Mouse (Mus musculus) limb, embryonic 14.5 days (tissue): ENCODE results near the gene Qsox1. TPM values are rescaled to one million over a fixed set of nuclear protein-coding genes. Genes with fewer than 3 reads are reported as not detected.

Experiments
- ATAC-seq: fragments of 200-750 bp; cut with Nextera tagmentation; 2 replicates; pipeline ENCODE4 v1.8.0; 2017; ENCODE audit warnings: low read depth, moderate number of reproducible peaks, moderate TSS enrichment; ENCODE audit not compliant: low FRiP score
- DNase-seq: peaks from one replicate; pipeline ENCODE4 v3.0.0-alpha.2; 2015; ENCODE audit warnings: low spot score
- H3K27ac ChIP-seq: fragments of 300-500 bp; sonication (generic); replicated peaks from 2 replicates; pipeline ENCODE4 v1.5.1; 2014; ENCODE audit warnings: low read depth, mild to moderate bottlenecking, low read length, moderate library complexity, mixed read lengths
- H3K27me3 ChIP-seq: fragments of 300-500 bp; sonication (generic); 2 replicates; pipeline ENCODE4 v1.6.1; 2014; ENCODE audit warnings: low read length, mixed read lengths; ENCODE audit not compliant: control insufficient read depth, insufficient read depth
- H3K36me3 ChIP-seq: fragments of 300-500 bp; sonication (generic); 2 replicates; pipeline ENCODE4 v1.6.1; 2014; ENCODE audit warnings: mild to moderate bottlenecking, low read length, moderate library complexity, mixed read lengths; ENCODE audit not compliant: control insufficient read depth, insufficient read depth
- H3K4me1 ChIP-seq: fragments of 300-500 bp; sonication (generic); 2 replicates; pipeline ENCODE4 v1.6.1; 2014; ENCODE audit warnings: antibody characterized with exemption, low read length, mixed read lengths; ENCODE audit not compliant: control insufficient read depth, insufficient read depth
- H3K4me2 ChIP-seq: fragments of 300-500 bp; sonication (generic); replicated peaks from 2 replicates; pipeline ENCODE4 v1.6.1; 2014; ENCODE audit warnings: low read depth, mild to moderate bottlenecking, low read length, moderate library complexity; ENCODE audit not compliant: severe bottlenecking
- H3K4me3 ChIP-seq: fragments of 300-500 bp; sonication (generic); replicated peaks from 2 replicates; pipeline ENCODE4 v1.5.1; 2014; ENCODE audit warnings: low read length
- H3K9ac ChIP-seq: fragments of 300-500 bp; sonication (generic); 2 replicates; pipeline ENCODE4 v1.6.1; 2014; ENCODE audit warnings: mild to moderate bottlenecking, low read depth, low read length, moderate library complexity; ENCODE audit not compliant: severe bottlenecking
- H3K9me3 ChIP-seq: fragments of 300-500 bp; sonication (generic); 2 replicates; pipeline ENCODE4 v1.6.1; 2016; ENCODE audit warnings: low read length; ENCODE audit not compliant: control insufficient read depth
- POLR2A ChIP-seq: fragments of 200-500 bp; IDR thresholded peaks from 2 replicates; pipeline ENCODE4 v1.8.0; 2012; ENCODE audit warnings: inconsistent platforms, mild to moderate bottlenecking, moderate library complexity, borderline replicate concordance; ENCODE audit not compliant: insufficient read depth, insufficient read length; ENCODE audit errors: extremely low read depth
- WGBS: fragments of 180-500 bp; shearing (Covaris S2); extraction: QIAGEN DNeasy Blood & Tissue Kit; methylation state at CpG from one replicate; pipeline ENCODE4 v1.1.7; 2014; 5-methylcytosine and 5-hydroxymethylcytosine counted together
- polyA plus RNA-seq, 2 experiments: library from polyadenylated mRNA; depleted of rRNA in 1 of 2; stranded (reverse) in 1 of 2; unstranded in 1 of 2; fragments of >200 nt; fragmentation: Nextera tagmentation in 1 of 2; extraction: Ambion mirVana in 1 of 2; gene quantifications; 2 replicates each; pipeline versions ENCODE4 v1.2.1 to v1.2.3; 2012 to 2014

The Qsox1 gene
- polyA plus RNA-seq, 2 experiments = 16.1 to 65.6 TPM

GRCm38 (mm10) chr1:155737809-155738383 lies 74.8 kb downstream of the Qsox1 start:
- no peaks in the 10 kb centered on the region for H3K9me3 ChIP-seq
- H3K4me2 ChIP-seq = no peak overlapping the region
- no peak for TF ChIP-seq POLR2A
- H3K9ac ChIP-seq = no peak overlapping the region
- H3K4me1 ChIP-seq = peaks cover 8% of the 10 kb centered on the region; the same call in 1 of the 2 replicates
- ATAC-seq (no peak), DNase-seq (no peak)
- H3K27ac ChIP-seq = no peak overlapping the region
- under 1% methylated on average over 25 of the region's 25 CpGs for WGBS
- no peaks in the 10 kb centered on the region for H3K36me3 ChIP-seq
- H3K4me3 ChIP-seq = no peak overlapping the region
- H3K27me3 ChIP-seq = peaks cover 94% of the 10 kb centered on the region

GRCm38 (mm10) chr1:155737017-155737808 lies 75.5 kb downstream of the Qsox1 start:
- peaks cover 94% of the 10 kb centered on the region for H3K27me3 ChIP-seq
- no peaks in the 10 kb centered on the region for H3K36me3 ChIP-seq
- ATAC-seq (no peak), DNase-seq (no peak)
- 2% methylated on average over 58 of the region's 58 CpGs for WGBS
- H3K9ac ChIP-seq = no peak overlapping the region
- TF ChIP-seq POLR2A = no peak
- H3K4me2 ChIP-seq = no peak overlapping the region
- H3K27ac ChIP-seq = no peak overlapping the region
- H3K9me3 ChIP-seq = no peaks in the 10 kb centered on the region
- H3K4me1 ChIP-seq = peaks cover 7% of the 10 kb centered on the region; the same call in 1 of the 2 replicates
- no peak overlapping the region for H3K4me3 ChIP-seq

- ATAC-seq (no peak), DNase-seq (no peak)
- Histone ChIP-seq H3K4me1 (peaks cover 4% of the 10 kb centered on the region; the same call in 1 of the 2 replicates), H3K4me3 (no peak overlapping the region), H3K27me3 (peaks cover 93% of the 10 kb centered on the region), H3K27ac (no peak overlapping the region), H3K9ac (no peak overlapping the region), H3K9me3 (no peaks in the 10 kb centered on the region), H3K36me3 (no peaks in the 10 kb centered on the region), H3K4me2 (no peak overlapping the region)
- no peak for TF ChIP-seq POLR2A
- under 1% methylated on average over 26 of the region's 26 CpGs for WGBS
These were observed 76.4 kb downstream of the Qsox1 start for GRCm38 (mm10) chr1:155736096-155736825.

GRCm38 (mm10) chr1:155731156-155731555 lies 81.5 kb downstream of the Qsox1 start:
- Histone ChIP-seq H3K9ac (no peak overlapping the region), H3K27ac (no peak overlapping the region), H3K4me1 (no peaks in the 10 kb centered on the region), H3K4me2 (no peak overlapping the region), H3K36me3 (no peaks in the 10 kb centered on the region), H3K4me3 (no peak overlapping the region), H3K27me3 (peaks cover 90% of the 10 kb centered on the region), H3K9me3 (no peaks in the 10 kb centered on the region)
- no peak for DNase-seq
- no peak for TF ChIP-seq POLR2A
- no peak for ATAC-seq
- 0% methylated on average over 2 of the region's 2 CpGs for whole genome bisulfite sequencing

GRCm38 (mm10) chr1:155729113-155729795 lies 83.4 kb downstream of the Qsox1 start:
- no peaks in the 10 kb centered on the region for H3K4me1 ChIP-seq
- no peak for TF ChIP-seq POLR2A
- H3K4me2 ChIP-seq = no peak overlapping the region
- ATAC-seq = no peak
- DNase-seq = no peak
- no peaks in the 10 kb centered on the region for H3K9me3 ChIP-seq
- no peaks in the 10 kb centered on the region for H3K36me3 ChIP-seq
- no peak overlapping the region for H3K27ac ChIP-seq
- no peak overlapping the region for H3K9ac ChIP-seq
- no peak overlapping the region for H3K4me3 ChIP-seq
- peaks cover 73% of the 10 kb centered on the region for H3K27me3 ChIP-seq
- 2% methylated on average over 23 of the region's 23 CpGs for WGBS
